Mouse (Mus musculus) kidney, adult 2 months (tissue): ENCODE measurements around the gene Kcnh1.

Experiments
- CTCF ChIP-seq: fragments of 200-500 bp; conservative IDR thresholded peaks from 2 replicates; pipeline ENCODE4 v1.5.1; 2011; ENCODE audit warnings: low read depth, mild to moderate bottlenecking, control low read depth, low read length, moderate library complexity, mixed read lengths; ENCODE audit not compliant: insufficient read depth, insufficient read length
- POLR2A ChIP-seq: fragments of 200-500 bp; IDR thresholded peaks from one replicate; pipeline ENCODE4 v1.6.1; 2011; ENCODE audit warnings: low read depth, low read length, control low read depth

DNA sequence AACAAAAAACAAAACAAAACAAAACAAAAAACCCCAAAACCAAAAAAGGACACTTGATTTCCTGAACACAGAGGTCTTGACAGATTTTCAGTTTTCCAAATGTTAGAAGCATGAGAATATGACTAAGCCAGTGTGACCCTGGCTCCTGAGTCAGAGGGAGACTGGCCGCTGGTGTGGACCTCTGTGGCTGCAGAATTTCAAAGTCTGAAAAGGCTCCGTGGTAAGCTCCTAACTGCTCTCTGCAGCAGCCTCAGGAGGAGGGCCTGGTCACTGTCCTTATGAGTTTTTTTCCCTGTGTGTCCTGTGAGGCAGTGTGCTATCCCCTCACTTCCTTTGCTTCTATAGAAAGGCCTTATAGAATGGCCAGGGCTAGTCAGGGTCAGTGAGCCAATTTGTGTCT is 29.6 kb downstream of the Kcnh1 start:
- no peak for TF ChIP-seq POLR2A
- TF ChIP-seq CTCF: no peak
